Mouse (Mus musculus) limb, embryonic 12.5 days (tissue): ENCODE measurements around the gene Slc39a13. TPM values are rescaled to one million over a fixed set of nuclear protein-coding genes. Genes with fewer than 3 reads are reported as not detected.
"Not testable (repeated sequence)": the region's sequence is repeated elsewhere in the genome, so short reads cannot be mapped to it uniquely, and the experiment has no call there.

ENCODE experiments used
- ATAC-seq: fragments of 200-750 bp; cut with Nextera tagmentation; 2 replicates; pipeline ENCODE4 v1.8.0; 2017; ENCODE audit warnings: low read depth, moderate TSS enrichment; ENCODE audit not compliant: insufficient number of reproducible peaks, insufficient read depth, low FRiP score, low TSS enrichment
- H3K27ac ChIP-seq: fragments of 300-500 bp; sonication (generic); 2 replicates; pipeline ENCODE4 v1.5.1; 2016; ENCODE audit warnings: mild to moderate bottlenecking, moderate library complexity
- H3K27me3 ChIP-seq: fragments of 300-500 bp; sonication (generic); 2 replicates; pipeline ENCODE4 v1.6.1; 2016; ENCODE audit warnings: mild to moderate bottlenecking, moderate library complexity
- H3K36me3 ChIP-seq: fragments of 300-500 bp; sonication (generic); 2 replicates; pipeline ENCODE4 v1.6.1; 2016; ENCODE audit warnings: mild to moderate bottlenecking, moderate library complexity
- H3K4me1 ChIP-seq: fragments of 300-500 bp; sonication (generic); replicated peaks from 2 replicates; pipeline ENCODE4 v1.6.1; 2016
- H3K4me2 ChIP-seq: fragments of 300-500 bp; sonication (generic); 2 replicates; pipeline ENCODE4 v1.6.1; 2016; ENCODE audit warnings: mild to moderate bottlenecking, moderate library complexity
- H3K4me3 ChIP-seq: fragments of 300-500 bp; sonication (generic); replicated peaks from 2 replicates; pipeline ENCODE4 v1.5.1; 2016; ENCODE audit warnings: mild to moderate bottlenecking
- H3K9ac ChIP-seq: fragments of 300-500 bp; sonication (generic); replicated peaks from 2 replicates; pipeline ENCODE4 v1.6.1; 2016; ENCODE audit warnings: mild to moderate bottlenecking, moderate library complexity
- H3K9me3 ChIP-seq: fragments of 300-500 bp; sonication (generic); 2 replicates; pipeline ENCODE4 v1.6.1; 2016; ENCODE audit warnings: mild to moderate bottlenecking, moderate library complexity
- WGBS: fragments of 180-500 bp; shearing (Covaris S2); methylation state at CpG from one replicate; pipeline ENCODE4 v1.1.7; 2016; 5-methylcytosine and 5-hydroxymethylcytosine counted together
- polyA plus RNA-seq: library from polyadenylated mRNA; unstranded; fragments of >200 nt; fragmentation: Nextera tagmentation; extraction: Ambion mirVana; gene quantifications from 2 replicates; pipeline ENCODE4 v1.2.1, GENCODE M21; 2016

The Slc39a13 gene
- polyA plus RNA-seq, 1 experiment from 2014 or later, result 45.2 TPM

GRCm38 (mm10) chr2:91045805-91046204 lies 24.4 kb downstream of the Slc39a13 start:
- not testable (repeated sequence) for H3K4me3 ChIP-seq, H3K9me3 ChIP-seq, H3K36me3 ChIP-seq, H3K27me3 ChIP-seq, H3K4me2 ChIP-seq, H3K4me1 ChIP-seq, H3K27ac ChIP-seq, H3K9ac ChIP-seq, ATAC-seq
- 94% methylated on average over 1 of the region's 1 CpGs for WGBS

- peaks cover 4% of the 10 kb centered on the region; the same call in 1 of the 2 replicates for H3K4me1 ChIP-seq
- no peaks in the 10 kb centered on the region for H3K36me3 ChIP-seq
- ATAC-seq, result no peak
- H3K9me3 ChIP-seq, result no peaks in the 10 kb centered on the region
- no peaks in the 10 kb centered on the region for H3K27me3 ChIP-seq
- no peak overlapping the region for H3K9ac ChIP-seq
- no peak overlapping the region for H3K4me3 ChIP-seq
- H3K4me2 ChIP-seq, result no peak overlapping the region
- no peak overlapping the region for H3K27ac ChIP-seq
- 77% methylated on average over 13 of the region's 13 CpGs for WGBS
These were observed 25.5 kb downstream of the Slc39a13 start for GRCm38 (mm10) chr2:91044727-91045126.

- WGBS, result 73% methylated on average over 20 of the region's 21 CpGs
- no peak overlapping the region for H3K4me3 ChIP-seq
These were observed 27.4 kb downstream of the Slc39a13 start for GRCm38 (mm10) chr2:91042651-91043398.

GRCm38 (mm10) chr2:91041786-91042185 lies 28.4 kb downstream of the Slc39a13 start:
- H3K9me3 ChIP-seq, result no peaks in the 10 kb centered on the region
- H3K27ac ChIP-seq, result no peak overlapping the region
- H3K27me3 ChIP-seq, result no peaks in the 10 kb centered on the region
- no peaks in the 10 kb centered on the region for H3K36me3 ChIP-seq
- H3K4me3 ChIP-seq, result no peak overlapping the region
- H3K4me1 ChIP-seq, result no peaks in the 10 kb centered on the region
- ATAC-seq, result no peak
- no peak overlapping the region for H3K9ac ChIP-seq
- no peak overlapping the region for H3K4me2 ChIP-seq
- WGBS, result 79% methylated on average over 8 of the region's 8 CpGs

More at GRCm38 (mm10) chr2:91042651-91043398, 27.4 kb downstream of the Slc39a13 start:
- ATAC-seq, result no peak
- peaks cover 4% of the 10 kb centered on the region; the same call in 1 of the 2 replicates for H3K4me1 ChIP-seq
- no peaks in the 10 kb centered on the region for H3K27me3 ChIP-seq
- H3K9me3 ChIP-seq, result no peaks in the 10 kb centered on the region
- H3K9ac ChIP-seq, result no peak overlapping the region
- H3K36me3 ChIP-seq, result no peaks in the 10 kb centered on the region
- no peak overlapping the region for H3K4me2 ChIP-seq
- H3K27ac ChIP-seq, result no peak overlapping the region

GRCm38 (mm10) chr2:91035385-91035784 lies 34.8 kb downstream of the Slc39a13 start, which contains the start of gene Rapsn:
Rapsn (plus strand) TSS chr2:91035620.
- ATAC-seq, result 0 out of 2 replicates have a peak, but pooled peaks have one; percentile 26
- Histone ChIP-seq H3K4me3 (no peak within 1 kb of the TSS), H3K27ac (no peak within 1 kb of the TSS), H3K9me3 (no peaks in the 10 kb centered on the region), H3K36me3 (no peaks in the 10 kb centered on the region), H3K4me2 (no peak within 1 kb of the TSS), H3K9ac (0 out of 2 replicates have a peak within 1 kb of the TSS, but pooled peaks have one; percentile 8), H3K4me1 (no peaks in the 10 kb centered on the region), H3K27me3 (no peaks in the 10 kb centered on the region)
- WGBS, result 62% methylated on average over 9 of the region's 9 CpGs

- no peaks in the 10 kb centered on the region for H3K27me3 ChIP-seq
- ATAC-seq, result no peak
- H3K4me3 ChIP-seq, result no peak overlapping the region
- no peaks in the 10 kb centered on the region for H3K4me1 ChIP-seq
- no peak overlapping the region for H3K4me2 ChIP-seq
- no peaks in the 10 kb centered on the region for H3K9me3 ChIP-seq
- WGBS, result 11% methylated on average over 3 of the region's 3 CpGs
- no peak overlapping the region for H3K9ac ChIP-seq
- no peak overlapping the region for H3K27ac ChIP-seq
- no peaks in the 10 kb centered on the region for H3K36me3 ChIP-seq
These were observed 37.2 kb downstream of the Slc39a13 start for GRCm38 (mm10) chr2:91033000-91033399.

GRCm38 (mm10) chr2:91031216-91031615 lies 39.0 kb downstream of the Slc39a13 start:
- Histone ChIP-seq H3K27me3 (no peaks in the 10 kb centered on the region), H3K4me2 (no peak overlapping the region), H3K9ac (no peak overlapping the region), H3K27ac (no peak overlapping the region), H3K4me3 (no peak overlapping the region), H3K4me1 (no peaks in the 10 kb centered on the region), H3K9me3 (no peaks in the 10 kb centered on the region), H3K36me3 (no peaks in the 10 kb centered on the region)
- ATAC-seq, result no peak
- WGBS, result 86% methylated on average over 4 of the region's 4 CpGs

GRCm38 (mm10) chr2:91027391-91028214 lies 42.6 kb downstream of the Slc39a13 start:
- ATAC-seq, result no peak
- no peaks in the 10 kb centered on the region for H3K9me3 ChIP-seq
- H3K9ac ChIP-seq, result no peak overlapping the region
- no peaks in the 10 kb centered on the region for H3K27me3 ChIP-seq
- H3K4me1 ChIP-seq, result no peaks in the 10 kb centered on the region
- no peak overlapping the region for H3K4me3 ChIP-seq
- no peak overlapping the region for H3K4me2 ChIP-seq
- no peaks in the 10 kb centered on the region for H3K36me3 ChIP-seq
- H3K27ac ChIP-seq, result no peak overlapping the region
- 91% methylated on average over 9 of the region's 9 CpGs for WGBS

- Histone ChIP-seq H3K27me3 (no peaks in the 10 kb centered on the region), H3K4me1 (no peaks in the 10 kb centered on the region), H3K9me3 (no peaks in the 10 kb centered on the region), H3K27ac (no peak overlapping the region), H3K36me3 (peaks cover 3% of the 10 kb centered on the region; the same call in 1 of the 2 replicates), H3K9ac (no peak overlapping the region), H3K4me2 (no peak overlapping the region), H3K4me3 (no peak overlapping the region)
- 89% methylated on average over 1 of the region's 1 CpGs for WGBS
- ATAC-seq, result no peak
These were observed 43.7 kb downstream of the Slc39a13 start for GRCm38 (mm10) chr2:91026491-91026890.

- Histone ChIP-seq H3K27me3 (no peaks in the 10 kb centered on the region), H3K9ac (no peak overlapping the region), H3K4me3 (no peak overlapping the region), H3K27ac (no peak overlapping the region), H3K4me1 (no peaks in the 10 kb centered on the region), H3K9me3 (no peaks in the 10 kb centered on the region), H3K36me3 (peaks cover 16% of the 10 kb centered on the region), H3K4me2 (no peak overlapping the region)
- WGBS, result 93% methylated on average over 1 of the region's 1 CpGs
- no peak for ATAC-seq
These were observed 45.1 kb downstream of the Slc39a13 start for GRCm38 (mm10) chr2:91025081-91025516.

- Histone ChIP-seq H3K27ac (no peak overlapping the region), H3K36me3 (peaks cover 23% of the 10 kb centered on the region), H3K4me3 (no peak overlapping the region), H3K4me1 (no peaks in the 10 kb centered on the region), H3K9ac (no peak overlapping the region), H3K4me2 (no peak overlapping the region), H3K27me3 (no peaks in the 10 kb centered on the region), H3K9me3 (no peaks in the 10 kb centered on the region)
- ATAC-seq, result no peak
- 86% methylated on average over 1 of the region's 1 CpGs for WGBS
These were observed 46.3 kb downstream of the Slc39a13 start for GRCm38 (mm10) chr2:91023956-91024355.
